Mouse (Mus musculus) gastrocnemius, postnatal 4 days (tissue): ENCODE data around the gene Ccz1. TPM values are rescaled to one million over a fixed set of nuclear protein-coding genes. Genes with fewer than 3 reads are reported as not detected.
A peak's percentile ranks its signal among the peaks of the same experiment; 100 is the strongest.

Experiments used
- DNase-seq, 2 experiments: peaks; one replicate each; pipeline ENCODE4 v3.0.0; 2021 to 2022; ENCODE audit warnings: low spot score in 2 of 2, mixed read lengths in 2 of 2
- total RNA-seq, 2 experiments: library from RNA; stranded (reverse); gene quantifications; 2 replicates each; pipeline ENCODE4 v1.2.3; 2021

Gene Ccz1
- total RNA-seq, 2 experiments from 2014 or later = 40.8 to 43.7 TPM

GRCm38 (mm10) chr5:143994632-143995365 is 19.9 kb downstream of the Ccz1 start:
- DNase-seq = no peak

- no peak for DNase-seq
These were observed 20.8 kb downstream of the Ccz1 start for GRCm38 (mm10) chr5:143993849-143994248.

GRCm38 (mm10) chr5:143993260-143993659 is 21.4 kb downstream of the Ccz1 start:
- DNase-seq = no peak

- DNase-seq = no peak
These were observed 22.0 kb downstream of the Ccz1 start for GRCm38 (mm10) chr5:143992661-143993060.

- no peak for DNase-seq
These were observed 24.6 kb downstream of the Ccz1 start for GRCm38 (mm10) chr5:143990086-143990485.

- DNase-seq = peak in 1 of 2 experiments; percentile 31
These were observed 25.6 kb downstream of the Ccz1 start for GRCm38 (mm10) chr5:143989046-143989445.

- no peak for DNase-seq
These were observed 27.1 kb downstream of the Ccz1 start for GRCm38 (mm10) chr5:143987596-143987995.

GRCm38 (mm10) chr5:143985381-143985780 is 29.3 kb downstream of the Ccz1 start:
- no peak for DNase-seq

GRCm38 (mm10) chr5:143982361-143982760 is 32.3 kb downstream of the Ccz1 start:
- DNase-seq = no peak

- no peak for DNase-seq
These were observed 33.8 kb downstream of the Ccz1 start for GRCm38 (mm10) chr5:143980858-143981257.

- DNase-seq = no peak
These were observed 37.8 kb downstream of the Ccz1 start for GRCm38 (mm10) chr5:143976726-143977431.

GRCm38 (mm10) chr5:143976232-143976631 is 38.4 kb downstream of the Ccz1 start:
- no peak for DNase-seq

- no peak for DNase-seq
These were observed 39.1 kb downstream of the Ccz1 start for GRCm38 (mm10) chr5:143975631-143975933.

GRCm38 (mm10) chr5:143974931-143975630 is 39.6 kb downstream of the Ccz1 start:
- DNase-seq = peak; percentile 46 to 66

- no peak for DNase-seq
These were observed 42.0 kb downstream of the Ccz1 start for GRCm38 (mm10) chr5:143972628-143973027.

- DNase-seq = no peak
These were observed 48.0 kb downstream of the Ccz1 start for GRCm38 (mm10) chr5:143966671-143967070.

- DNase-seq = no peak
These were observed 48.9 kb downstream of the Ccz1 start for GRCm38 (mm10) chr5:143965586-143966345.

- no peak for DNase-seq
These were observed 53.5 kb downstream of the Ccz1 start for GRCm38 (mm10) chr5:143961176-143961575.

- no peak for DNase-seq
These were observed 55.1 kb downstream of the Ccz1 start for GRCm38 (mm10) chr5:143959551-143959950.

- no peak for DNase-seq
These were observed 57.6 kb downstream of the Ccz1 start for GRCm38 (mm10) chr5:143957101-143957500.

- no peak for DNase-seq
These were observed 64.7 kb downstream of the Ccz1 start for GRCm38 (mm10) chr5:143950016-143950415.
